Mouse (Mus musculus): ENCODE data around the gene Olfr1173.

The Olfr1173 gene

GRCm38 (mm10) chr2:88279775-88280174, at the start of gene Olfr1173:
Gene Olfr1173 (minus strand): TSS chr2:88279875.
- DNase-seq (ENCODE audit: low spot score in 2 of 2) = no peak

- no peak for DNase-seq (ENCODE audit: low spot score in 2 of 2)
These were observed 47.4 kb upstream of the Olfr1173 start, which contains the start of gene Olfr1175-ps for GRCm38 (mm10) chr2:88327115-88327514. Gene Olfr1175-ps (minus strand): TSS chr2:88327215.

GRCm38 (mm10) chr2:88315035-88315434, 35.4 kb upstream of the Olfr1173 start, which contains the start of gene Olfr1174-ps:
Gene Olfr1174-ps (minus strand): TSS chr2:88315135.
- DNase-seq (ENCODE audit: low spot score in 2 of 2) = no peak

GRCm38 (mm10) chr2:88228234-88228633, 51.4 kb downstream of the Olfr1173 start, which contains the start of gene Olfr1170:
Gene Olfr1170 (minus strand): TSS chr2:88228334.
- DNase-seq (ENCODE audit: low spot score in 2 of 2) = no peak
